Mouse (Mus musculus): Measurements from ENCODE around the gene Pde2a. TPM values are rescaled to one million over a fixed set of nuclear protein-coding genes. Genes with fewer than 3 reads are reported as not detected.

Pde2a gene
- total and polyA plus RNA-seq, 3 experiments: 0.08 to 0.40 TPM; not detected in 1

DNA sequence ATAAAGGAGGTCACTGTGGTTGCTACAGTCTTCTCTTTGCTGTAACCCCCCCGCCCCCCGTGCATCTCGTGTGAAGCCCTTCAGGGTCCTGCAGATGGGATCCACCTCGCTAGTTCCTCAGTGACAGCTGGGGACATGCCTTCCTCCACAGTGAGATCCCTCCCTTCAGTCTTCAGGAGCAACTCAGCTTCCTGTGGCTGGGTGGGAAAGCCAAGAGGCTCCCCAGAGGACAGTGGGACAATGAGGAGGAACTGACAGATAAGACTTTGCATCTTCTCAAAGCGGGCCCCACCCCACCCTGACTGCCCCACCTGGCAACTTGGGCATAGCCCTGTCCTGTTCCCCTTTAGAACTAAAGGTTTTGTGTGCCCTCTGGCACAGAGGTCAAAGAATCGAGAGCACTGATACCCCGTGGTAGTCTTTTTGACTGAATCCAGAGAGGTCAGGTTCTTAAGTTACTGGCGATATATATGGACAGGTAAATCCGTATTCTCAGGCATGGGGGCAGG lies 37.9 kb downstream of the Pde2a start:
- H3K4me1 ChIP-seq (ENCODE audit: control insufficient read depth in 1 of 2, insufficient read depth in 2 of 2): peaks cover 2 to 56% of the 10 kb centered on the region in 2 experiments; a peak in 3 of 4 replicates
- no peak for TF ChIP-seq CHD1 (IDR thresholded peaks at IDR 0.05; ENCODE audit: low read depth, low read length)
- no peak for TF ChIP-seq GABPA (IDR thresholded peaks at IDR 0.05; ENCODE audit: insufficient replicate concordance, low read depth, low read length)
- TF ChIP-seq MXI1 (IDR thresholded peaks at IDR 0.05; ENCODE audit: low read depth, low read length): no peak
- no peak for TF ChIP-seq E2F4 (IDR thresholded peaks at IDR 0.05; ENCODE audit: insufficient replicate concordance, low read depth, low read length)
- no peak for TF ChIP-seq RCOR1 (conservative IDR thresholded peaks at IDR 0.05; ENCODE audit: low read depth, low read length)
- in situ Hi-C loops (cut with MboI; ENCODE audit: low pct_ligation_motif_present, low pct_unique_long_range_greater_than_20kb, low sequenced_read_pairs): loop anchor here (5.0 kb wide), 1 partner anchor 43 kb away; no protein-coding TSS in a partner anchor
- H3K36me3 ChIP-seq (replicated peaks in 1 of 2; ENCODE audit: control insufficient read depth in 1 of 2, insufficient read depth in 1 of 2, low read length in 1 of 2): no peaks in the 10 kb centered on the region
- H3K27ac ChIP-seq (ENCODE audit: insufficient read depth, low read depth): no peak overlapping the region
- no peak overlapping the region for H3K4me2 ChIP-seq (ENCODE audit: insufficient read depth, low read depth, poor library complexity, severe bottlenecking)
- peaks cover 86% of the 10 kb centered on the region for H3K27me3 ChIP-seq (replicated peaks)
- no peak overlapping the region for H3K9ac ChIP-seq (ENCODE audit: insufficient read depth, low read depth)
- no peaks in the 10 kb centered on the region for H3K79me2 ChIP-seq (replicated peaks; ENCODE audit: control insufficient read depth, extremely low read depth, insufficient read depth, poor library complexity, severe bottlenecking)
- DNase-seq (ENCODE audit: extremely low read depth): no peak
- dilution Hi-C loops (cut with MboI; ENCODE audit: extremely low pct_ligation_motif_present, extremely low pct_unique_long_range_greater_than_20kb, low sequenced_read_pairs): no loop called here
- no peaks in the 10 kb centered on the region for H3K9me3 ChIP-seq (replicated peaks; ENCODE audit: low read length)
- no peak overlapping the region for H3K4me3 ChIP-seq (replicated peaks in 1 of 3; ENCODE audit: low read depth in 2 of 3, low read length in 2 of 3, poor library complexity in 1 of 3)

DNA sequence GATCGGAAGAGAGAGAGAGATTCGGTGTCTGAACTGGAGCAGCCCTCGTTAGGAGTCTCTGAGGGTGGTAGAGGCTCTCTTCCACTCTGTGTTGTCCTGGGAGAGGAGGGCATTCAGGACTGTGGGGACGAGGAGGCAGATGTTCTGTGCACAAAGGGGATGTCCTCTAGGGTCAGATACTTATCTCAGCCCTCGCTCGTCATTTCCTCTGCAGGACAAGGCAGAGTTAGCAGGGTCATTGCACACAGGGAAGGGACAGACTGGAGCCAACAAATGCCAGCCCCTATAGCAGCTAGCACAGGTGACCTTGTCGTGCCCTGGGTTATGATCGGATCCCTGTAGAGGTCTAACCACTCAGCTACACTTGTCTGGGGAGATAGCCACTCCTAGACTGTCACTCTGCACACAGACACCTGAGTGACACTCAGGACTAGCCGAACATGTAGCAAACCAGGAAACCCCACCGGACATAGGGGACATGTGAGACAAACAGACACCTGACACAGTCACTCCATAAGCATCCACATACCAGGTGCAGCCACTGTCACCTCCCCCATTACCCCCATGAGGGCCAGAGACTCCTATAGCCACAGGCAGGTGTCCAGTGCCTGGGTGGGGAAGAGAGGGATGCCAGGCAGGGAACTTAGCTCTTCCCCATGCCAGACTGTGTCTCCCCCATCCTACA lies 38.6 kb downstream of the Pde2a start:
- H3K27me3 ChIP-seq (replicated peaks): peaks cover 86% of the 10 kb centered on the region
- in situ Hi-C loops (cut with MboI; ENCODE audit: low pct_ligation_motif_present, low pct_unique_long_range_greater_than_20kb, low sequenced_read_pairs): loop anchor here (5.0 kb wide), 1 partner anchor 42 kb away; no protein-coding TSS in a partner anchor
- dilution Hi-C loops (cut with MboI; ENCODE audit: extremely low pct_ligation_motif_present, extremely low pct_unique_long_range_greater_than_20kb, low sequenced_read_pairs): no loop called here
- no peaks in the 10 kb centered on the region for H3K9me3 ChIP-seq (replicated peaks; ENCODE audit: low read length)
- H3K79me2 ChIP-seq (replicated peaks; ENCODE audit: control insufficient read depth, extremely low read depth, insufficient read depth, poor library complexity, severe bottlenecking): no peaks in the 10 kb centered on the region
- peaks cover 2 to 49% of the 10 kb centered on the region in 2 experiments; a peak in 3 of 4 replicates for H3K4me1 ChIP-seq (ENCODE audit: control insufficient read depth in 1 of 2, insufficient read depth in 2 of 2)
- TF ChIP-seq E2F4 (IDR thresholded peaks at IDR 0.05; ENCODE audit: insufficient replicate concordance, low read depth, low read length) (no peak), PAX5 (IDR thresholded peaks at IDR 0.05; ENCODE audit: low read length) (no peak), CHD1 (IDR thresholded peaks at IDR 0.05; ENCODE audit: low read depth, low read length) (no peak), KAT2A (IDR thresholded peaks at IDR 0.05; ENCODE audit: insufficient replicate concordance, low read length) (no peak), JUND (conservative IDR thresholded peaks at IDR 0.05; ENCODE audit: low read depth, low read length) (no peak)
- no peak overlapping the region for H3K27ac ChIP-seq (ENCODE audit: insufficient read depth, low read depth)
- H3K36me3 ChIP-seq (replicated peaks in 1 of 2; ENCODE audit: control insufficient read depth in 1 of 2, insufficient read depth in 1 of 2, low read length in 1 of 2): no peaks in the 10 kb centered on the region
- H3K4me3 ChIP-seq (replicated peaks in 1 of 3; ENCODE audit: low read depth in 2 of 3, low read length in 2 of 3, poor library complexity in 1 of 3): no peak overlapping the region
- H3K9ac ChIP-seq (ENCODE audit: insufficient read depth, low read depth): no peak overlapping the region
- no peak overlapping the region for H3K4me2 ChIP-seq (ENCODE audit: insufficient read depth, low read depth, poor library complexity, severe bottlenecking)
- no peak for DNase-seq (ENCODE audit: extremely low read depth)

DNA sequence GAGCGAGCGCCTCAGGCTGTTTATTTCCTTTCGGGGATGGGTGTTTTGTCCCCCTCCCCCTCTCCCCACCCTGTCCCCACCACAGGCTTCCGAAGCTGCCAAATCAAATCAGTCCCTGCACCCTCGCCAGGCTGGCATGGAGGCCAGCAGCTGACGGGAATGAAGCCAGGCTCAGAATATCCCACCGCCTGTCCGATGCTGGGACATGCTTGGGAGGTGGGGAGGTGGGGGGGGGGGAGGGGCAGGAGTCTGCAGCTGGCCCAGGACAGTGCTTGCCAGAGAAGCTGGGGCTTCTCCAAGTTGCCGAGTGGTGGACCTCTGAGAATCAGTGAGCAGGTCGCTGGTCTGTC lies 39.1 kb downstream of the Pde2a start:
- Histone ChIP-seq H3K27ac (ENCODE audit: insufficient read depth, low read depth) (no peak overlapping the region), H3K4me2 (ENCODE audit: insufficient read depth, low read depth, poor library complexity, severe bottlenecking) (no peak overlapping the region), H3K27me3 (replicated peaks) (peaks cover 86% of the 10 kb centered on the region), H3K36me3 (replicated peaks in 1 of 2; ENCODE audit: control insufficient read depth in 1 of 2, insufficient read depth in 1 of 2, low read length in 1 of 2) (no peaks in the 10 kb centered on the region), H3K9me3 (replicated peaks; ENCODE audit: low read length) (no peaks in the 10 kb centered on the region), H3K9ac (ENCODE audit: insufficient read depth, low read depth) (no peak overlapping the region), H3K4me3 (replicated peaks in 1 of 3; ENCODE audit: low read depth in 2 of 3, low read length in 2 of 3, poor library complexity in 1 of 3) (no peak overlapping the region), H3K4me1 (ENCODE audit: control insufficient read depth in 1 of 2, insufficient read depth in 2 of 2) (peaks cover 2 to 43% of the 10 kb centered on the region in 2 experiments; a peak in 3 of 4 replicates), H3K79me2 (replicated peaks; ENCODE audit: control insufficient read depth, extremely low read depth, insufficient read depth, poor library complexity, severe bottlenecking) (no peaks in the 10 kb centered on the region)
- in situ Hi-C loops (cut with MboI; ENCODE audit: low pct_ligation_motif_present, low pct_unique_long_range_greater_than_20kb, low sequenced_read_pairs) (no loop called here), dilution Hi-C loops (cut with MboI; ENCODE audit: extremely low pct_ligation_motif_present, extremely low pct_unique_long_range_greater_than_20kb, low sequenced_read_pairs) (no loop called here)
- DNase-seq (ENCODE audit: extremely low read depth): no peak
- TF ChIP-seq USF2 (conservative IDR thresholded peaks at IDR 0.05; ENCODE audit: low read depth, low read length): no peak
- no peak for TF ChIP-seq KAT2A (IDR thresholded peaks at IDR 0.05; ENCODE audit: insufficient replicate concordance, low read length)
- no peak for TF ChIP-seq UBTF (IDR thresholded peaks at IDR 0.05; ENCODE audit: low read depth, low read length)
- TF ChIP-seq CHD1 (IDR thresholded peaks at IDR 0.05; ENCODE audit: low read depth, low read length): no peak
- no peak for TF ChIP-seq NELFE (IDR thresholded peaks at IDR 0.05; ENCODE audit: low read depth, low read length)
- TF ChIP-seq CHD2 (IDR thresholded peaks at IDR 0.05; ENCODE audit: low read length): no peak
- no peak for TF ChIP-seq MAFK (IDR thresholded peaks at IDR 0.05; ENCODE audit: insufficient replicate concordance, low read length)
- TF ChIP-seq MAX (IDR thresholded peaks at IDR 0.05; ENCODE audit: low read length): no peak
- no peak for TF ChIP-seq ZMIZ1 (IDR thresholded peaks at IDR 0.05; ENCODE audit: low read depth, low read length)
- no peak for TF ChIP-seq USF1 (IDR thresholded peaks at IDR 0.05; ENCODE audit: low read depth, low read length)
- no peak for TF ChIP-seq POLR2AphosphoS2 (IDR thresholded peaks at IDR 0.05; ENCODE audit: low read depth, low read length)
- TF ChIP-seq GABPA (IDR thresholded peaks at IDR 0.05; ENCODE audit: insufficient replicate concordance, low read depth, low read length): no peak
- no peak for TF ChIP-seq PAX5 (IDR thresholded peaks at IDR 0.05; ENCODE audit: low read length)
- no peak for TF ChIP-seq RCOR1 (conservative IDR thresholded peaks at IDR 0.05; ENCODE audit: low read depth, low read length)
- no peak for TF ChIP-seq ZNF384 (IDR thresholded peaks at IDR 0.05; ENCODE audit: low read depth, low read length)
- TF ChIP-seq SMC3 (IDR thresholded peaks at IDR 0.05; ENCODE audit: low read depth, low read length): no peak
- TF ChIP-seq HCFC1 (IDR thresholded peaks at IDR 0.05; ENCODE audit: low read depth, low read length): no peak
- no peak for TF ChIP-seq MAZ (IDR thresholded peaks at IDR 0.05; ENCODE audit: low read depth, low read length)

Measured in CH12.LX (cell line).